Mouse (Mus musculus): ENCODE measurements around the gene Lsm7. TPM values are rescaled to one million over a fixed set of nuclear protein-coding genes. Genes with fewer than 3 reads are reported as not detected.

Gene Lsm7
- polyA plus RNA-seq, 1 experiment = 106 TPM

GRCm38 (mm10) chr10:80827870-80828420 is 27.1 kb downstream of the Lsm7 start:
- no peak overlapping the region for H3K27ac ChIP-seq (ENCODE audit: insufficient read depth, low read length)
- peak overlapping the region; percentile 99 for H3K4me3 ChIP-seq (ENCODE audit: insufficient read depth, low read length)
- TF ChIP-seq POLR2A (IDR thresholded peaks at IDR 0.05; ENCODE audit: low read depth, low read length) (no peak), CTCF (IDR thresholded peaks at IDR 0.05; ENCODE audit: borderline replicate concordance, insufficient read depth, low read length) (no peak)
- H3K4me1 ChIP-seq (ENCODE audit: control insufficient read depth, insufficient read depth, low read length) = no peaks in the 10 kb centered on the region

DNA sequence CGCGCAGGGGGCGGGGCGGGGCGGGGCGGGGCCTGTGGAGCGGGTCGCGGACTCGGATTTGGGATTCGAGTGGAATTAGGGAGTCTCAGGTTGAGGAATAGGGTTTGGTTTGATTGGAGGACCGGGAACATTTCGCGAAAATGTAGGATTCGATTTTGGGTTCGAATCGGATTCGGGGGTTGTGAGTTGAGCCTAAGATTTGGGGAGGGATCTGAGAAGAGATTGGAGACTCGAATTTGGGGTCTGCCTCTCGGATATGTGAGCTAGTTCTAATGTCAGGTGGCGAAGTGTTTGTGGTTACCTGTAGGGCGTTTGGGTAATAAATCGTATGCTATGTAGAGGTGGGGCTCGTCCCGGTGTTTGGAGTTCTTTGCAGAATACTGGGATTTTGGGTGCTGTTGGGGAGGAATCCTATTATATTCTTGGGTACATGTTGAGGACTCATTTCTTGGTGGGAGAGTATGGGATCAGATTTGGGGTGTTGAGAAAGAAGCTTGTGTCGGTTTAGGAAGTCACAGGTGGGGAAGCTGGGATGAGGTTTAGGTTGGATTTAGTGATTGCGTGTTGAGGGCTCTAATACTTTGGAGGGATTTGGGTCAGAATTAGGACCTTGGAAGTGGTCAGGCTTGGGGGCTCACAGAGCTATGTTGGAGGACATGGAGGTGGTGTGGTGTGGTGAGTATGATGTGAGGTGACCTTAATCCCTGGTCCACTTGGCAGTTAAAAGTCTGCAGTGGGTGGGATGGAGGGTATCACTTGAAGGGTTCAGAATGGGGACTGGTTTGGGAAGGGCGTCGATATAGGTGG is 27.7 kb downstream of the Lsm7 start:
- Histone ChIP-seq H3K4me3 (ENCODE audit: insufficient read depth, low read length) (peak overlapping the region; percentile 99), H3K27ac (ENCODE audit: insufficient read depth, low read length) (peak overlapping the region; percentile 77; the same call in 1 of the 2 replicates), H3K4me1 (ENCODE audit: control insufficient read depth, insufficient read depth, low read length) (no peaks in the 10 kb centered on the region)
- TF ChIP-seq CTCF (IDR thresholded peaks at IDR 0.05; ENCODE audit: borderline replicate concordance, insufficient read depth, low read length) (no peak), POLR2A (IDR thresholded peaks at IDR 0.05; ENCODE audit: low read depth, low read length) (no peak)

GRCm38 (mm10) chr10:80826151-80827062 is 28.6 kb downstream of the Lsm7 start, which contains the start of gene Oaz1:
Oaz1 (plus strand) TSS chr10:80826656.
- peak within 1 kb of the TSS; percentile 77 for H3K27ac ChIP-seq (ENCODE audit: insufficient read depth, low read length)
- no peaks in the 10 kb centered on the region for H3K4me1 ChIP-seq (ENCODE audit: control insufficient read depth, insufficient read depth, low read length)
- TF ChIP-seq CTCF (IDR thresholded peaks at IDR 0.05; ENCODE audit: borderline replicate concordance, insufficient read depth, low read length) (no peak), POLR2A (IDR thresholded peaks at IDR 0.05; ENCODE audit: low read depth, low read length) (peak; percentile 98)
- peak within 1 kb of the TSS; percentile 99 for H3K4me3 ChIP-seq (ENCODE audit: insufficient read depth, low read length)

GRCm38 (mm10) chr10:80824827-80825226 is 30.2 kb downstream of the Lsm7 start:
- Histone ChIP-seq H3K4me3 (ENCODE audit: insufficient read depth, low read length) (no peak overlapping the region), H3K27ac (ENCODE audit: insufficient read depth, low read length) (no peak overlapping the region), H3K4me1 (ENCODE audit: control insufficient read depth, insufficient read depth, low read length) (no peaks in the 10 kb centered on the region)
- TF ChIP-seq POLR2A (IDR thresholded peaks at IDR 0.05; ENCODE audit: low read depth, low read length) = no peak
- TF ChIP-seq CTCF (IDR thresholded peaks at IDR 0.05; ENCODE audit: borderline replicate concordance, insufficient read depth, low read length) = no peak

GRCm38 (mm10) chr10:80823847-80824643 is 31.0 kb downstream of the Lsm7 start:
- Histone ChIP-seq H3K4me3 (ENCODE audit: insufficient read depth, low read length) (no peak overlapping the region), H3K4me1 (ENCODE audit: control insufficient read depth, insufficient read depth, low read length) (no peaks in the 10 kb centered on the region), H3K27ac (ENCODE audit: insufficient read depth, low read length) (no peak overlapping the region)
- TF ChIP-seq CTCF (IDR thresholded peaks at IDR 0.05; ENCODE audit: borderline replicate concordance, insufficient read depth, low read length) (no peak), POLR2A (IDR thresholded peaks at IDR 0.05; ENCODE audit: low read depth, low read length) (no peak)

DNA sequence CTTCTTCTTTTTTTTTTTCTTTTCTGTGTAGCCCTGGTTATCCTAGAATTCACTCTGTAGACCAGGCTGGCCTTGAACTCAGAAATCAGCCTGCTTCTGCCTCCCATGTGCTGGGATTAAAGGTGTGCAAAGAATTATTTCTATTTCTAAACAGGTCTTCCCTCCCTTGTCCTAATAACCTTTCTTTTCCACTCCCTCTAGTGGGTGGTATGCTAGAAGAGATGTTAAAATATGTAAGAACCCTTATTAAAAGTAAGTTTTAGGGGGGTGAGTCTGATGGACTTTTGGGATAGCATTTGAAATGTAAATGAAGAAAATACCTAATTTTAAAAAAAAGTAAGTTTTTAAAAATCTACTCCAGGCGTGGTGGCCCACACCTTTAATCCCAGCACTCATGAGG is 31.7 kb downstream of the Lsm7 start:
- no peak overlapping the region for H3K27ac ChIP-seq (ENCODE audit: insufficient read depth, low read length)
- no peak overlapping the region for H3K4me3 ChIP-seq (ENCODE audit: insufficient read depth, low read length)
- H3K4me1 ChIP-seq (ENCODE audit: control insufficient read depth, insufficient read depth, low read length) = no peaks in the 10 kb centered on the region
- TF ChIP-seq POLR2A (IDR thresholded peaks at IDR 0.05; ENCODE audit: low read depth, low read length) (no peak), CTCF (IDR thresholded peaks at IDR 0.05; ENCODE audit: borderline replicate concordance, insufficient read depth, low read length) (no peak)

DNA sequence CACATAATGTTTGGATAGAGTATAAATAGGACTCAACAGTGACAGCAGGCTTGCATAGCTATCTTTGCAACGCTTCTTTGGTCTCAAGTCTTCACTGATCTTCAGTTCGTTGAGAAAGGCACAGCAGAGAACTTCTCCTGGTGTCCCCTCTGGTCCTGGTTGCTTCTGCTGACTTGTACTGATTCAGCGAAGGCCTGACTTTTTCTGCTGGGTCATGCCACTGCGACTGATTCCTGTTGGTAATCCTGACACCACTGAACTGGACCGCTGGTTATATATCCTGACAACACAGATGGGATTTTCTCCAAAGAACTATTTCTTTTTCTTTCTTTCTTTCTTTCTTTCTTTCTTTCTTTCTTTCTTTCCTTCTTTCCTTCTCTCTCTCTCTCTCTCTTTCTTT is 32.5 kb downstream of the Lsm7 start:
- Histone ChIP-seq H3K4me3 (ENCODE audit: insufficient read depth, low read length) (no peak overlapping the region), H3K27ac (ENCODE audit: insufficient read depth, low read length) (no peak overlapping the region), H3K4me1 (ENCODE audit: control insufficient read depth, insufficient read depth, low read length) (no peaks in the 10 kb centered on the region)
- TF ChIP-seq CTCF (IDR thresholded peaks at IDR 0.05; ENCODE audit: borderline replicate concordance, insufficient read depth, low read length) = no peak
- TF ChIP-seq POLR2A (IDR thresholded peaks at IDR 0.05; ENCODE audit: low read depth, low read length) = no peak

DNA sequence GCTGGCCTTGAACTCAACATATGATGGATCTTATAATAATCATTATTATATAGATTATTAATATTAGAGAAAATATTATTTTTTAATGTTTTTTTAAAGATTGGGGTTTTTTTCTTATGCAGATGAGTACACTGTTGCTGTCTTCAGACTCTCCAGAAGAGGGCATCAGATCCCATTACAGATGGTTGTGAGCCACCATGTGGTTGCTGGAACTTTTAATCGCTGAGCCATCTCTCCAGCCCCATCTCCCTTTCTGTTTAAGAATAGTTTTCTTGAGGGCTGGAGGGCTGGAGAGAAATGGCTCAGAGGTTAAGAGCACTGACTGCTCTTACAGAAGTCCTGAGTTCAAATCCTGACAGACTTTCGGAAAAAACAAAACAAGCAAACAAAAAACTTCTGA is 33.0 kb downstream of the Lsm7 start:
- TF ChIP-seq CTCF (IDR thresholded peaks at IDR 0.05; ENCODE audit: borderline replicate concordance, insufficient read depth, low read length) (no peak), POLR2A (IDR thresholded peaks at IDR 0.05; ENCODE audit: low read depth, low read length) (no peak)

DNA sequence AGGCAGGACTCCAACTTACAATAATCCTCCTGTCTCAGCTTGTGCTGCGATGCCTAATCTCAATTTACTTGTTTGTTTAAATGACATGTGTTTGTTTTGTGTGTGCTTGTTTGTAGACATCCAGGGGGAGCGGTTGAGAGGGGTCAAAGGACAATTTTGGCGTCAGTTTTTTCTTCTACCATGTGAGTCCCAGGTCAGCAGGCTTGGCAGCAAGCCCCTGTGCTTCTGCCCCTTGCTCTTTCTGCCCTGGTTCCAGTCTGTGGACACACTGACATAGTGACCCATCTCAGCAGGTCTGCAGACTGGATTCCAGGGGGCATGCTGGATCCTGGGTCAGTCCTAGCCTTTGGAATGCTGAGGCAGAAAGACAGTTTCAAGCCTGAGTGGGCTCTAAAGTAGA is 35.6 kb downstream of the Lsm7 start:
- H3K4me1 ChIP-seq (ENCODE audit: control insufficient read depth, insufficient read depth, low read length) = no peaks in the 10 kb centered on the region
- no peak for TF ChIP-seq CTCF (IDR thresholded peaks at IDR 0.05; ENCODE audit: borderline replicate concordance, insufficient read depth, low read length)
- TF ChIP-seq POLR2A (IDR thresholded peaks at IDR 0.05; ENCODE audit: low read depth, low read length) = no peak
- H3K27ac ChIP-seq (ENCODE audit: insufficient read depth, low read length) = no peak overlapping the region
- H3K4me3 ChIP-seq (ENCODE audit: insufficient read depth, low read length) = no peak overlapping the region

More for the DNA sequence above, 33.0 kb downstream of the Lsm7 start:
- Histone ChIP-seq H3K4me3 (ENCODE audit: insufficient read depth, low read length) (no peak overlapping the region), H3K4me1 (ENCODE audit: control insufficient read depth, insufficient read depth, low read length) (no peaks in the 10 kb centered on the region), H3K27ac (ENCODE audit: insufficient read depth, low read length) (no peak overlapping the region)
